ENCODE assay signal across 9 mouse cellular contexts in genomic region chr5:142761326-142761983, GRCm38 (mm10). TPM values are rescaled to one million over a fixed set of nuclear protein-coding genes. Genes with fewer than 3 reads are reported as not detected.
A peak's percentile ranks its signal among the peaks of the same experiment; 100 is the strongest.
DNase-seq lines count a peak whose midpoint lies in the region; ATAC-seq lines count a peak whose summit lies in the region.
"Had no signal": no experiment of that assay in that cellular context is flagged by ENCODE, and none has a peak within 500 bp of the region (broad histone marks: within the 10 kb centered on the region; RNA-seq: fewer than 3 reads in every experiment).

No protein-coding gene starts in this region.

- H3K9ac ChIP-seq in midbrain, embryonic 11.5 days (ENCODE audit: low read length) = no peak overlapping the region
- H3K9ac ChIP-seq in hindbrain, embryonic 15.5 days = peak overlapping the region; percentile 3; the same call in 1 of the 2 replicates
- H3K9ac ChIP-seq in midbrain, embryonic 12.5 days (replicated peaks) = no peak overlapping the region

- no peaks in the 10 kb centered on the region for H3K27me3 ChIP-seq in midbrain, embryonic 11.5 days (ENCODE audit: control insufficient read depth, insufficient read depth, low read length)
- no peaks in the 10 kb centered on the region for H3K27me3 ChIP-seq in midbrain, embryonic 10.5 days (ENCODE audit: low read depth, poor library complexity, severe bottlenecking)
- H3K27me3 ChIP-seq in hindbrain, embryonic 15.5 days = no peaks in the 10 kb centered on the region
- H3K27me3 ChIP-seq in midbrain, embryonic 12.5 days = no peaks in the 10 kb centered on the region
- H3K27me3 ChIP-seq: CH12.LX had no signal

- WGBS in midbrain, embryonic 11.5 days = 91% methylated on average over 16 of the region's 16 CpGs
- 93% methylated on average over 16 of the region's 16 CpGs for WGBS in midbrain, embryonic 10.5 days
- 27% methylated on average over 16 of the region's 16 CpGs for WGBS in hindbrain, embryonic 15.5 days
- 82% methylated on average over 16 of the region's 16 CpGs for WGBS in midbrain, embryonic 12.5 days

- H3K36me3 ChIP-seq in midbrain, embryonic 11.5 days (ENCODE audit: control insufficient read depth, insufficient read depth, low read length) = peaks cover 61% of the 10 kb centered on the region
- H3K36me3 ChIP-seq in midbrain, embryonic 10.5 days = peaks cover 100% of the 10 kb centered on the region
- H3K36me3 ChIP-seq in hindbrain, embryonic 15.5 days = peaks cover 61% of the 10 kb centered on the region
- H3K36me3 ChIP-seq in midbrain, embryonic 12.5 days = peaks cover 99% of the 10 kb centered on the region

- no peaks in the 10 kb centered on the region for H3K9me3 ChIP-seq in midbrain, embryonic 11.5 days (ENCODE audit: control insufficient read depth, low read length)
- H3K9me3 ChIP-seq in midbrain, embryonic 10.5 days (replicated peaks) = no peaks in the 10 kb centered on the region
- H3K9me3 ChIP-seq in hindbrain, embryonic 15.5 days = no peaks in the 10 kb centered on the region
- no peaks in the 10 kb centered on the region for H3K9me3 ChIP-seq in midbrain, embryonic 12.5 days

- H3K4me1 ChIP-seq in midbrain, embryonic 11.5 days (ENCODE audit: control insufficient read depth, insufficient read depth, low read length) = no peaks in the 10 kb centered on the region
- peaks cover 3% of the 10 kb centered on the region; the same call in 1 of the 2 replicates for H3K4me1 ChIP-seq in midbrain, embryonic 10.5 days
- H3K4me1 ChIP-seq in hindbrain, embryonic 15.5 days (replicated peaks) = peaks cover 49% of the 10 kb centered on the region
- H3K4me1 ChIP-seq in midbrain, embryonic 12.5 days = peaks cover 11% of the 10 kb centered on the region; the same call in 1 of the 2 replicates

- H3K4me2 ChIP-seq in midbrain, embryonic 11.5 days = no peak overlapping the region
- H3K4me2 ChIP-seq in hindbrain, embryonic 15.5 days = peak overlapping the region; percentile 12; the same call in 1 of the 2 replicates
- H3K4me2 ChIP-seq in midbrain, embryonic 12.5 days (replicated peaks) = no peak overlapping the region

- ATAC-seq in midbrain, embryonic 11.5 days (ENCODE audit: low FRiP score) = no peak
- peak; percentile 74 for ATAC-seq in hindbrain, embryonic 15.5 days (ENCODE audit: low FRiP score, low read depth)
- no peak for ATAC-seq in midbrain, embryonic 12.5 days (ENCODE audit: low FRiP score, low read depth)

- no peak overlapping the region for H3K4me3 ChIP-seq in midbrain, embryonic 11.5 days (ENCODE audit: low read depth, low read length)
- no peak overlapping the region for H3K4me3 ChIP-seq in midbrain, embryonic 10.5 days
- no peak overlapping the region for H3K4me3 ChIP-seq in hindbrain, embryonic 15.5 days
- H3K4me3 ChIP-seq in midbrain, embryonic 12.5 days = no peak overlapping the region

- peak overlapping the region; percentile 35 for H3K27ac ChIP-seq in midbrain, embryonic 11.5 days (ENCODE audit: low read depth, low read length)
- no peak overlapping the region for H3K27ac ChIP-seq in midbrain, embryonic 10.5 days (replicated peaks)
- peak overlapping the region; percentile 85 for H3K27ac ChIP-seq in hindbrain, embryonic 15.5 days (replicated peaks)
- H3K27ac ChIP-seq in midbrain, embryonic 12.5 days (replicated peaks) = peak overlapping the region; percentile 56

- no peak for DNase-seq in midbrain, embryonic 11.5 days (ENCODE audit: low spot score, missing footprints)
- no peak for DNase-seq in midbrain, embryonic 10.5 days (ENCODE audit: low spot score)
- DNase-seq in adrenal gland, adult 8-10 months = no peak
- DNase-seq in thymus, postnatal 0 days (ENCODE audit: low spot score) = no peak
- no peak for DNase-seq in lung, postnatal 14 days
- DNase-seq in heart, adult 8-10 months (ENCODE audit: low spot score) = no peak

RNA-seq across cellular contexts. Expression of gene Tnrc18, which starts 56.0 kb away (rescaled TPM):
- polyA plus RNA-seq in midbrain, embryonic 11.5 days (2014; fragmentation: Nextera tagmentation; extraction: Ambion mirVana) = 26.9 and 27.4 TPM in 2 replicates
- polyA plus RNA-seq in midbrain, embryonic 10.5 days (2016; fragmentation: Nextera tagmentation; extraction: Ambion mirVana) = 18.7 and 23.2 TPM in 2 replicates
- polyA plus RNA-seq in hindbrain, embryonic 15.5 days (2015; fragmentation: Nextera tagmentation; extraction: Ambion mirVana) = 32.7 and 33.8 TPM in 2 replicates
- 61.1 and 64.1 TPM in 2 replicates for polyA plus RNA-seq in midbrain, embryonic 12.5 days (2016; fragmentation: Nextera tagmentation; extraction: Ambion mirVana)
- 100 to 1,000 TPM in 1 of 4 experiments, 10 to 100 TPM in 3; 75.1 to 117 (median 96.9) TPM for total RNA-seq in adrenal gland, adult 8-10 months (2022)
- polyA plus RNA-seq in thymus, postnatal 0 days (2015; fragmentation: Nextera tagmentation; extraction: Ambion mirVana) = 6.9 and 9.6 TPM in 2 replicates
- total RNA-seq in heart, adult 8-10 months (2022) = 10 to 100 TPM; 48.6 to 59.7 (median 55.0) TPM
